Mouse (Mus musculus) left cerebral cortex, postnatal 10 days (tissue): Measurements from ENCODE around the gene Gm6525. TPM values are rescaled to one million over a fixed set of nuclear protein-coding genes. Genes with fewer than 3 reads are reported as not detected.

Source experiments
- total RNA-seq, 2 experiments: library from RNA; stranded (reverse); gene quantifications; 2 replicates each; pipeline ENCODE4 v1.2.3; 2021

Gene Gm6525
- total RNA-seq, 2 experiments from 2014 or later: not detected

Other genes starting within 250 kb of the Gm6525 start
- gene Tmem131l, start 133.9 kb upstream of the Gm6525 start, total RNA-seq: 10 to 100 TPM; 34.6 to 40.3 TPM
- gene Mnd1, start 18.3 kb upstream of the Gm6525 start, total RNA-seq: 1 to 10 TPM; 1.9 to 3.4 TPM
- 100 to 1,000 TPM; 186 to 212 TPM for gene Trim2, start 132.8 kb downstream of the Gm6525 start, total RNA-seq